Mouse (Mus musculus): ENCODE measurements around the gene Dbi.

Dbi gene

GRCm38 (mm10) chr1:120120969-120121811 is at the start of gene Dbi, which contains the start of gene 3110009E18Rik:
Gene Dbi (minus strand): TSS chr1:120121078.
Gene 3110009E18Rik (plus strand): TSS chr1:120121187.
- peak; percentile 98 to 99 for DNase-seq

GRCm38 (mm10) chr1:120170307-120170706 is 49.4 kb upstream of the Dbi start:
- no peak for DNase-seq

- no peak for DNase-seq
Observed at GRCm38 (mm10) chr1:120168674-120169073, 47.8 kb upstream of the Dbi start.

GRCm38 (mm10) chr1:120168016-120168415 is 47.1 kb upstream of the Dbi start:
- no peak for DNase-seq

- no peak for DNase-seq
Observed at GRCm38 (mm10) chr1:120162616-120163015, 41.7 kb upstream of the Dbi start.

- no peak for DNase-seq
Observed at GRCm38 (mm10) chr1:120161502-120161901, 40.6 kb upstream of the Dbi start.

GRCm38 (mm10) chr1:120158474-120159127 is 37.7 kb upstream of the Dbi start:
- no peak for DNase-seq

GRCm38 (mm10) chr1:120155325-120155724 is 34.4 kb upstream of the Dbi start:
- peak in 1 of 2 experiments; percentile 15 for DNase-seq

- peak in 1 of 2 experiments; percentile 40 for DNase-seq
Observed at GRCm38 (mm10) chr1:120154232-120154631, 33.4 kb upstream of the Dbi start.

- no peak for DNase-seq
Observed at GRCm38 (mm10) chr1:120146994-120147393, 26.1 kb upstream of the Dbi start.

- DNase-seq, result no peak
Observed at GRCm38 (mm10) chr1:120145527-120146216, 24.8 kb upstream of the Dbi start.

- DNase-seq, result peak; percentile 57 to 62
Observed at GRCm38 (mm10) chr1:120142551-120142950, 21.7 kb upstream of the Dbi start.

GRCm38 (mm10) chr1:120140144-120140693 is 19.3 kb upstream of the Dbi start:
- DNase-seq, result no peak

GRCm38 (mm10) chr1:120138923-120139540 is 18.2 kb upstream of the Dbi start:
- no peak for DNase-seq

GRCm38 (mm10) chr1:120135934-120136786 is 15.3 kb upstream of the Dbi start:
- no peak for DNase-seq

- no peak for DNase-seq
Observed at GRCm38 (mm10) chr1:120132376-120132775, 11.5 kb upstream of the Dbi start.

GRCm38 (mm10) chr1:120126318-120126717 is 5.4 kb upstream of the Dbi start:
- no peak for DNase-seq

- no peak for DNase-seq
Observed at GRCm38 (mm10) chr1:120125471-120125870, 4.6 kb upstream of the Dbi start.

GRCm38 (mm10) chr1:120124839-120125238 is 4.0 kb upstream of the Dbi start:
- DNase-seq, result peak in 1 of 2 experiments; percentile 59

GRCm38 (mm10) chr1:120122634-120123383 is 1.9 kb upstream of the Dbi start:
- DNase-seq, result no peak
